Mouse (Mus musculus): ENCODE results near the gene Tmem267. TPM values are rescaled to one million over a fixed set of nuclear protein-coding genes. Genes with fewer than 3 reads are reported as not detected.
A peak's percentile ranks its signal among the peaks of the same experiment; 100 is the strongest.
"Not testable (repeated sequence)": the region's sequence is repeated elsewhere in the genome, so short reads cannot be mapped to it uniquely, and the experiment has no call there.

Gene Tmem267
- polyA plus RNA-seq, 1 experiment, result 11.4 TPM

DNA sequence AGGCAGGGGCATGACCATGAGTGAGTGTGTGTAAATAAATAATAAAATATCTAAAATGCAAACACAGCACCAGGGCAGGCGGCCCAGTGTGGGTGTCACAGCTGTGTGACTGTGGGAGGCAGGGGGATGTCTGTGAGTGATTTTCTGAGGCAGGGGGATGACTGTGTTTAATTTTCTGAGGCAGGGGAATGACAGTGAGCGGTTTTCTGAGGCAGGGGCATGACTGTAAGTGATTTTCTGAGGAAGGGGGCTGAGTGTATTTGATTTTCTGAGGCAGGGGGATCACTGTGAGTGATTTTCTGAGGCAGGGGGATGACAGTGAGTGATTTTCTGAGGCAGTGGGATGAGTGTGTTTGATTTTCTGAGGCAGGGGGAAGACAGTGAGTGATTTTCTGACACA lies 111.7 kb downstream of the Tmem267 start:
- not testable (repeated sequence) for DNase-seq (ENCODE audit: low read depth)

DNA sequence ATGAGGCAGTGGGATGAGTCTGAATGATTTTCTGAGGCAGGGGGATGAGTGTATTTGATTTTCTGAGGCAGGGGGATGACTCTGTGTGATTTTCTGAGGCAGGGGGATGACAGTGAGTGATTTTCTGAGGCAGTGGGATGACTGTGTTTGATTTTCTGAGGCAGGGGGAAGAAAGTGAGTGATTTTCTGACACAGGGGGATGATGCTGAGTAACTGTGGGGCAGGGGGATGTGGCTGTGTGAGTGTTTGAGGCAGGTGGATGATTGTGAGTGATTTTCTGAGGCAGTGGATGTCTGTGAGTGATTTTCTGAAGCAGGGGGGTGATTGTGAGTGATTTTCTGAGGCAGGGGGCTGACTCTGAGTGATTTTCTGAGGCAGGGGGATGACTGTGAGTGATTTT lies 112.3 kb downstream of the Tmem267 start:
- DNase-seq (ENCODE audit: low read depth), result peak; percentile 68

DNA sequence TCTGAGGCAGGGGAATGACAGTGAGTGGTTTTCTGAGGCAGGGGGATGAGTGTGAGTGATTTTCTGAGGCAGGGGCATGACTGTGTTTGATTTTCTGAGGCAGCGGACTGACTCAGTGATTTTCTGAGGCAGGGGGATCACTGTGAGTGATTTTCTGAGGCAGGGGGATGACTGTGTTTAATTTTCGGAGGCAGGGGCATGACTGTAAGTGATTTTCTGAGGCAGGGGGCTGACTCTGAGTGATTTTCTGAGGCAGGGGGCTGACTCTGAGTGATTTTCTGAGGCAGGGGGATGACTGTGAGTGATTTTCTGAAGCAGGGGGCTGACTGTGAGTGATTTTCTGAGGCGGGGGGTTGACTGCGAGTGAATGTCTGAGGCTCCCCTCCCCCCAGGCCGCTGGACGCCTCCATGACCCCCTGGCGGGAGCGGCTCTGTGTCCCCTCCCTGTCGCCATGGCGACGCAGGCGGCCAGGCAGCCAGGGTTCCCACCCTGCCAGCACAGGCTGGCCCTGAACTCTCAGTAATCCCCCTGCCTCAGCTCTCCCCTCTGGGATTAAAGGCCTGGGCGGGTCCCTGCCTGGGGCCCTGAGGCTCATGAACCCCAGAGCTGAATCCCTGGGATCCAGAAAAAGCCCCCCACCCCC lies 115.0 kb downstream of the Tmem267 start:
- peak; percentile 63 for DNase-seq (ENCODE audit: low read depth)

DNA sequence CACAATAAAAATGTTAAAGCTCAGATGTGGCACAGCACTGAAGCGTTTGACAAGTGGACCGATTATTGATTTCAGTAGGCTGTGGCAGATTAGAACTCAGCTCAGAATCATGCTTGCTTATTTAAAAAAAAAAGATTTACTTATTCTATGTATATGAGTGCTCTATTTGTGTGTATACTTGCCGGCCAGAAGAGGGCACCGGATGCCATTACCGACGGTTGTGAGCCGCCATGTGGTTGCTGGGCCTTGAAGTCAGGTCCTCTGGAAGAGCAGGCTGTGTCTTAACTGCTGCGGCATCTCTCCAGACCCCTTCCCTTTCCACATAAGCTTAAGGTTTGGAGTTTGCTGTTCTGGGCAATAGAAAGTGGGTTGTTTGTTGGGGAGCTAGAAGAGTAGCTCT lies 116.1 kb downstream of the Tmem267 start:
- DNase-seq (ENCODE audit: low read depth), result not testable (repeated sequence)

DNA sequence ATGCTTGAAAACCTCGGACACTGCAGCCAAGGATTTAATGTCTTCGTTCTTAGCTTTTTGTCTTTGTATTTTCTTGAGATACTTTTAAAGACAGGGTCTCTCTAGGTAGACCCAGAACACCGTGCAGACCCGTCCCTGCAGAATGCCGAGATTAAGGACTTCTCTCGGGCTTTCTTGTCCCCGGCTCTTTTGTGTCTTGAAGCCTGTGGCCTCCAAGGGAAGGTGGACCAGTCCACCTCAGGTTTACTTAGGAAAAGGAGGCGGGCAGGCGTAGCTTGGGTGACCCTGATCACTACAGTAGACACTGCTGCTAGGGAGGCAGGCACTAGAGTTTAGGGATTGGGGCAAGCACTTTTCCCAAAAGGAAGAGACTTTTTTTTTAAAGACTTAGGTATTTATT lies 116.5 kb downstream of the Tmem267 start:
- DNase-seq (ENCODE audit: low read depth), result not testable (repeated sequence)

DNA sequence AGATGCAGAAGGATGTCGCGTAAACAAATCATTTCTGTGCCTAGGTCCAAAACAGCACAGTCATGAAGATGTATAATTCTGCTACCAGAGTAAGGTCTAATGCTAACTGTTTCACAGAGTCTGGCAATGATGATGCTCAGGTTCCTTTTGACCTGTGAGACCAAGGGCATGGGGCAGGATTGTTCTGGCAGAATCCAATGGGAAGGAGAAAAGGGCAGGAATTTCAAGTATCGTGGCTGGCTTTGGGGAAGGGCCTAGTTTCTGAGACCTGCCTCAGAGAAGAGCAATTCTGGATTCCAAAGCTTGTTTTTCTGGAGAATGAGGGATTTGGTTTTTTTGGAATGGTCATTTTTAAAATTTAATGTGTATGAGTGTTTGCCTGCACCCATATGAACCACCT lies 131.0 kb downstream of the Tmem267 start:
- DNase-seq (ENCODE audit: low read depth), result no peak
- TF ChIP-seq CTCF (IDR thresholded peaks at IDR 0.05; ENCODE audit: borderline replicate concordance, extremely low read depth, insufficient read depth, insufficient read length) (no peak), POLR2A (IDR thresholded peaks at IDR 0.05; ENCODE audit: borderline replicate concordance, extremely low read depth, insufficient read depth, insufficient read length, poor library complexity, severe bottlenecking) (no peak)

DNA sequence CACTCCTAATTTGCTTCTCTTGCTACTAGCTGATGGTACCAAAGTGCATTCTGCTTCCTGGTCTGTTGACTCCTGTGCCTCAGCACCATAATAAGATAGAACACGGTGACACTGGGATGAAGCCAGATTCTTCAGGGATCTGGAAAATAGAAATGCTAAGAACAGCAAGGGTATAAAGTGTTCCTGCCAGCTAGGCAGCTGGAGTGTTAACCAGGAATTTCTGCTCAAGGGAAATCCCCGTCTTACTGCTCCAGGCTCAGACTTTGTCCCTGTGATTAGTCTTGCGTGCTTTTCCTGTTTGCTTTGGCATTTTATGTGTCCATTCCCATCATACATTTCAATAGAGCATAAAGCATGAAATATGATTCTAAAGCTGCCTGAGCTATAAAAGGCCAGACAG lies 131.9 kb downstream of the Tmem267 start:
- TF ChIP-seq POLR2A (IDR thresholded peaks at IDR 0.05; ENCODE audit: borderline replicate concordance, extremely low read depth, insufficient read depth, insufficient read length, poor library complexity, severe bottlenecking), result no peak
- TF ChIP-seq CTCF (IDR thresholded peaks at IDR 0.05; ENCODE audit: borderline replicate concordance, extremely low read depth, insufficient read depth, insufficient read length), result no peak
- peak; percentile 16 for DNase-seq (ENCODE audit: low read depth)

DNA sequence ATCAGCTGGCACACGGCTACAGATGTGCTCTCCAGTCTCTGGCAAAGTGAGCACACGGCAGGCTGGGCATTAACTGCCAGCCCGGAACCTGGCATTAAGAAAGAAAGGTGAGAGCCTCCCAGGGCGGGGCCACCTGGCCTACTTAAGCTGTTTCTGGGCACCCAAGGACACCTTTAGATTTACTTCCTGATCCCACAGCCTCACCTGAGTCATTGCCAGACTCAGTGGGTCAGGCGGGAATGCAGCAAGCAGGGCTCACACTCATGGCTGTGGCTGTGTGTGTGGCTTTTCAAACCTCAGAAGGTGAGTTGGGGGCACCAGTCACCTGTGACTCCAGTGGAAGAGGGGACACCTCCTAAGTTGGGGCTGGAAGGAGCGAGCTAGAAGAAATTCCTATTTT lies 135.8 kb downstream of the Tmem267 start, which contains the start of gene Ccl28:
Ccl28 (plus strand) TSS at position 186 of the 400 bp plus-strand sequence.
- TF ChIP-seq POLR2A (IDR thresholded peaks at IDR 0.05; ENCODE audit: borderline replicate concordance, extremely low read depth, insufficient read depth, insufficient read length, poor library complexity, severe bottlenecking), result no peak
- TF ChIP-seq CTCF (IDR thresholded peaks at IDR 0.05; ENCODE audit: borderline replicate concordance, extremely low read depth, insufficient read depth, insufficient read length), result no peak
- DNase-seq (ENCODE audit: low read depth), result no peak

DNA sequence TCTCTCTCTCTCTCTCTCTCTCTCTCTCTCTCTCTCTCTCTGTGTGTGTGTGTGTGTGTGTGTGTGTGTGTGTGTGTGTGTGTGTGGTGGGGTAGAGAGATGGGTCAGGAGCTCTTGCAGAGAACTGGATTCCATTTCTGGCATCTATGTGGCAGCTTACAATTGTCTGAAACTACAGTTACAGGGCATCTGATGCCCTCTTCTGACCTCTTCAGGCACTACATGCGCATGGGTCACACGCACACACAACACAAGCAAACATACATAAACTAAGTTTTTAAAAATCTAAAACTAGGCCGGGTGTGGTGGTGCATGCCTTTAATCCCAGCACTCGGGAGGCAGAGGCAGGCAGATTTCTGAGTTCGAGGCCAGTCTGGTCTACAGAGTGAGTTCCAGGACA lies 138.1 kb downstream of the Tmem267 start:
- TF ChIP-seq CTCF (IDR thresholded peaks at IDR 0.05; ENCODE audit: borderline replicate concordance, extremely low read depth, insufficient read depth, insufficient read length), result peak; percentile 60; the same call in 1 of the 2 replicates
- peak; percentile 42 for DNase-seq (ENCODE audit: low read depth)

DNA sequence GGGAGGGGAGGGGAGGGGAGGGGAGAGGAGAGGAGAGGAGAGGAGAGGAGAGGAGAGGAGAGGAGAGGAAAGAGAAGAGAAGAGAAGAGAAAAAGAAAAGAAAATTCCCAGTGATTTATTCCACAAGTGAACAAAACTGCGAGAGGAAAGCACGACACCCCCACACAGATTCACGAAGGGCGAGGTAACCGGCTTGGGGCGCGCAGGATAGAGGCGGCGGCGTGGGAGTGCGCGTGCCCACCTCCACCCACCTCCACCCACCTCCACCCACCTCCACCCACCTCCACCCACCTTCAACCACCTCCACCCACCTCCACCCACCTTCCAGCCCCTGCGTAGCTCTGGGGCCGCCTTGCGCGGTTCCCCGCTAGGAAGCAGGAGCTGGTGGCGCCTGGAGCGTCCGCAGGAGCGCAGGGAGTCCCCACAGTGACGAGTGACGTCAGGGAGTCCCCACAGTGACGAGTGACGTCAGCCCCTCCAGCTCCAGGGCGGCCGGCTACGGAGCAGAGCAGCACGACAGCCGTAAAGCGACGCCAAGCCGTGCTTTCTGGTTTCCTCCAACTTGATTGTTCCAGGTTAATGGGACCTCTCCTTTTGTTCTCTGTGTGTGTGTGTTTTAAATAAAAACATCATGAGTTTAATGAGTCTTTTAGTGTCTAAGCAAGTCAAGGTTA lies 143.8 kb downstream of the Tmem267 start:
- TF ChIP-seq POLR2A (IDR thresholded peaks at IDR 0.05; ENCODE audit: borderline replicate concordance, extremely low read depth, insufficient read depth, insufficient read length, poor library complexity, severe bottlenecking) (no peak), CTCF (IDR thresholded peaks at IDR 0.05; ENCODE audit: borderline replicate concordance, extremely low read depth, insufficient read depth, insufficient read length) (no peak)
- peak; percentile 97 for DNase-seq (ENCODE audit: low read depth)

DNA sequence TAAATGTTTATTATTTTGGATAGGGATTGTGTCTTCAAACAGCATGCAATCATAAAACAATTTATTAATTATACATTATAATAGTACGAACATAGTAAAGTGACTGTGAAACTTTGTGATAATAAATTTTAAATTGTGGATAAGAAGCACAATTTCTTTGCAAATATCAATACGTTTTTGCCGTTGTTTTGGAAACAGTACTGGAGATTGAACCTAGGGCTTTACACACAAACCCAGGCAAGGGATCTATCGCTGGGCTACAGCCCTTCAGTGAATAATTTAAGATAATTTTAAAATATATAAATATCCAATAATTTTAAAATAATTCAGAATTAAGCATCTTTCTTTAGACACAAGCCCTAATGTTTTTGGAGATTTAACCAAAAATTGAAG lies 144.3 kb downstream of the Tmem267 start:
- no peak for DNase-seq (ENCODE audit: low read depth)
- TF ChIP-seq POLR2A (IDR thresholded peaks at IDR 0.05; ENCODE audit: borderline replicate concordance, extremely low read depth, insufficient read depth, insufficient read length, poor library complexity, severe bottlenecking), result no peak
- TF ChIP-seq CTCF (IDR thresholded peaks at IDR 0.05; ENCODE audit: borderline replicate concordance, extremely low read depth, insufficient read depth, insufficient read length), result no peak

DNA sequence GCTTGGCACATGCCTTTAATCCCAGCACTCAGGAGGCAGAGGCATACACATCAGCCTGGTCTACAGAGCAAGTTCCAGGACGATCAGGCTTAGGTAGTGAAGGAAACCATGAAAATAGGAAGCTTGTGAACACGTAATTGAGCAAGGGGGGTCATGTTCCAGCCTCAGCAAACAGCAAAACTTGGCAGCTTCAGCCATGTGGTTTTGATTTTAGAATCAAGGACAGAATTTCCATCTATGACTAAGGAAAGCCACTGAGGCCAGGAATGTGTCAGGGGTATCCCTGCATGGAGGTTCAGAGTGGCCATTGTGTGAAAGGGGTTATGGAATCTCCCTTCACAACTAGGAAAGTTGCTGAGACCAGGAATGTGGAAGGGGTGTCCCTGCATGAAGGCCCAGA lies 147.7 kb downstream of the Tmem267 start:
- DNase-seq (ENCODE audit: low read depth), result no peak

DNA sequence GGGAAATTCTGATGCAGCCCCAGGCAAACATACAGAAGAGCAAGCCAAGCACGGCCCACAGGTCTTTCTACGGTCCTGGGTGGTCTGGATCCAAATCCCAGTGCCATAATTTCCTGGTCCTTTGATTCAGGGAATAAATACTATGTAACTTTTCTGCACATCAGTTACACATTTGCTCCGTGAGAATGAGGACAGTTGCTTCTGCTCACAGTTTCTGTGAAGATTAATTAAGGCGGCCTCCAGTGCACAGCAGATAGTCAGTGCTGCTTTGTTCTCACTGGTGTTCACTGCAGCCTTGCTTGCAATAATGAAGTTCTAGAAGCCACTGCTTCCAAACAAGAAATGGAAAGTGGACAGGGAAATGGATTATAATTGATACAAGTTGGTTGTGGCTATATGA lies 150.0 kb downstream of the Tmem267 start:
- TF ChIP-seq POLR2A (IDR thresholded peaks at IDR 0.05; ENCODE audit: borderline replicate concordance, extremely low read depth, insufficient read depth, insufficient read length, poor library complexity, severe bottlenecking) (no peak), CTCF (IDR thresholded peaks at IDR 0.05; ENCODE audit: borderline replicate concordance, extremely low read depth, insufficient read depth, insufficient read length) (no peak)
- DNase-seq (ENCODE audit: low read depth), result no peak

More for the DNA sequence above, 147.7 kb downstream of the Tmem267 start:
- TF ChIP-seq CTCF (IDR thresholded peaks at IDR 0.05; ENCODE audit: borderline replicate concordance, extremely low read depth, insufficient read depth, insufficient read length) (no peak), POLR2A (IDR thresholded peaks at IDR 0.05; ENCODE audit: borderline replicate concordance, extremely low read depth, insufficient read depth, insufficient read length, poor library complexity, severe bottlenecking) (no peak)

Data from brain, embryonic 14.5 days (tissue).